Mouse (Mus musculus) Muller cell, postnatal 12 days (primary cell): ENCODE measurements at regions not wholly inside any gene's neighbourhood (a gene's known extent, or its start where the extent isn't known, plus 50 kb on each side); places are given as distances from the start of the nearest gene placed in this dataset.

Source experiments
- DNase-seq: peaks from one replicate; pipeline ENCODE4 v3.0.0-alpha.2; 2015; ENCODE audit errors: inconsistent ontology term

GRCm38 (mm10) chr10:46534456-46534855 lies 956.8 kb downstream of the Hace1 start:
- DNase-seq = no peak

- DNase-seq = peak; percentile 83
Measured at GRCm38 (mm10) chr10:46560571-46560970, 982.9 kb downstream of the Hace1 start.

- DNase-seq = no peak
Measured at GRCm38 (mm10) chr10:46576127-46576526, 998.5 kb downstream of the Hace1 start.
